ENCODE assay signal across 8 mouse cellular contexts in the genomic region with DNA sequence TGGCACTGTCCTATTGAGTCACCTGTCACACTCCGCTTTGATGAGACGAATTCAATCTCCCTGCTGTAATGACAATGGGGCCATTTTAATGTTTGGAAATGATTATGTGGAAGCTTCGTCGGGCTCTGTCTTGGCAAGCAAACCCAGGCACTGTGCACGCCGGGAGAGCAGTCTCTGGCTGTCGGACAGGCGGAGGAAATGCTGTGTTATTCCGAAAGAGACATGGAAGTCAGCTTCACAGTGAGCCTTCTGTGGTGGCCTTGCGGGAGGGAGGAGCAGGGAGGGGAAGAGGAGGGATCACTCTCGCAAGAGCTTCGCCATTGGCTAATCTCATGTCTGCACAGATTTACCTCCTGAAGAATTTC.
DNase-seq lines count a peak whose midpoint lies in the region; ATAC-seq lines count a peak whose summit lies in the region.

No protein-coding gene starts in this region.

- 0 out of 2 replicates have a peak, but pooled peaks cover 4% of the 10 kb centered on the region for H3K27me3 ChIP-seq in neural tube, embryonic 12.5 days (replicated peaks)
- H3K27me3 ChIP-seq in heart, embryonic 16.5 days (ENCODE audit: control insufficient read depth, insufficient read depth, low read length): no peaks in the 10 kb centered on the region

- WGBS in neural tube, embryonic 12.5 days: 70% methylated on average over 12 of the region's 12 CpGs
- 40% methylated on average over 12 of the region's 12 CpGs for WGBS in heart, embryonic 16.5 days

- no peaks in the 10 kb centered on the region for H3K9me3 ChIP-seq in neural tube, embryonic 12.5 days
- no peaks in the 10 kb centered on the region for H3K9me3 ChIP-seq in heart, embryonic 16.5 days (replicated peaks; ENCODE audit: control insufficient read depth, low read length)

- no peak for DNase-seq in neural tube, embryonic 10.5 days (ENCODE audit: extremely low spot score, low spot score)
- DNase-seq in left cerebral cortex, adult 8-10 months (ENCODE audit: low spot score in 2 of 2): peak; percentile 29 to 39
- peak; percentile 46 for DNase-seq in right cerebral cortex, postnatal 25 days
- no peak for DNase-seq in ovary, adult 18-20 months (ENCODE audit: low spot score)
- no peak for DNase-seq in testis, postnatal 10 days (ENCODE audit: low spot score)

- no peaks in the 10 kb centered on the region for H3K36me3 ChIP-seq in neural tube, embryonic 12.5 days
- H3K36me3 ChIP-seq in heart, embryonic 16.5 days (ENCODE audit: control insufficient read depth, insufficient read depth): no peaks in the 10 kb centered on the region

- H3K4me2 ChIP-seq in neural tube, embryonic 12.5 days (replicated peaks): no peak overlapping the region; the same call in 1 of the 2 replicates
- peak overlapping the region; percentile 61 for H3K4me2 ChIP-seq in heart, embryonic 16.5 days (ENCODE audit: low read depth, low read length)

- no peak overlapping the region for H3K27ac ChIP-seq in neural tube, embryonic 12.5 days
- H3K27ac ChIP-seq in heart, embryonic 16.5 days (ENCODE audit: low read length): no peak overlapping the region

- H3K9ac ChIP-seq in neural tube, embryonic 12.5 days: no peak overlapping the region
- 0 out of 2 replicates have a peak overlapping the region, but pooled peaks have one; percentile 8 for H3K9ac ChIP-seq in heart, embryonic 16.5 days (ENCODE audit: low read length)

- H3K4me3 ChIP-seq in neural tube, embryonic 12.5 days: no peak overlapping the region
- H3K4me3 ChIP-seq in heart, embryonic 16.5 days (ENCODE audit: low read length): peak overlapping the region; percentile 39

- 0 out of 2 replicates have a peak, but pooled peaks cover 2% of the 10 kb centered on the region for H3K4me1 ChIP-seq in neural tube, embryonic 12.5 days
- H3K4me1 ChIP-seq in heart, embryonic 16.5 days (ENCODE audit: control insufficient read depth, insufficient read depth, low read length): no peaks in the 10 kb centered on the region

- 0 out of 2 replicates have a peak, but pooled peaks have one; percentile 33 for ATAC-seq in neural tube, embryonic 12.5 days (ENCODE audit: low FRiP score, low read depth)
- ATAC-seq in heart, embryonic 16.5 days (replicated peaks; ENCODE audit: extremely low read depth, insufficient read depth, low FRiP score): peak; percentile 41; the same call in 1 of the 2 replicates
- no peak for ATAC-seq in erythroblast, adult 5-6 weeks (replicated peaks; ENCODE audit: low FRiP score, poor library complexity, severe bottlenecking)

Comparison
In these comparisons a context has a peak if more than half of its experiments do, and no peak if none do; other contexts are left out.
1. DNase-seq: peak in left cerebral cortex, adult 8-10 months (2 of 2) and right cerebral cortex, postnatal 25 days (single experiment); none in neural tube, embryonic 10.5 days (single experiment), ovary, adult 18-20 months (single experiment) and testis, postnatal 10 days (single experiment).